8 mouse cellular contexts compared by ENCODE assay signal in the genomic region with DNA sequence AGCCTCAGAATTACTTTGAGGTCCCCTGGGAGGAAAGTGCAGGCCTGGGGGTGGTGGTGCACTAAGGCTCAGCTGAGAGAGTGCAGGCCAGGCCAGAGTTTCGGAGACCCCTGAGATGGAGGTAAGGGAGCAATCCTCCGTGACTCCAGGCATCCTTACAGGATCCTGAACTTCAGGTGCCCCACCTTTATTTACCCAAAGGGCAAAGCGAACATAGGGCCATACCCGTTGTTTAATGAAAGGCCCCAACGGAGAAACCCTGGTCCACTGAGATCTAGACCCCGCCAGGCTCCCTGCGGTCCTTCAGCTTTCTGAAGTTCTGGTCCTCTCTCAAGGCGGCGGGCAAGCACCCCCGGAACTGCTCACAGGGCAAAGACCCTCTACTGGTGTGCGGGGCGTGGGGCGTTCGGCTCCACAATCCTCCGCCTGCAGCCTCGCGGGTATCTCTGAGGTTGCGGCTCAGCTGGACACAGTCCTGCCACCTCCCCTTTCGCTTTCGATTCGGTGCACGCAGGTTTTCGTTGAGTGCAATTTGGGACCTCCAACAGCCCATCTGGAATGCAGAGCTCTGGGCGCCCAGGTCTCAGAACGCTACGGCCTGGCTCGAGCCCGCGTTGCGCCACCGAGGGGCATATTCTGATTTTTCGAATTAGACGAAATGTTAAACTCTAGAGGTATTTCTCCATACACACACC. TPM values are rescaled to one million over a fixed set of nuclear protein-coding genes. Genes with fewer than 3 reads are reported as not detected.
DNase-seq lines count a peak whose midpoint lies in the region; ATAC-seq and TF ChIP-seq lines count a peak whose summit lies in the region.

No protein-coding gene starts in this region.

- no peak for ATAC-seq in limb, embryonic 14.5 days (ENCODE audit: low FRiP score, low read depth)
- ATAC-seq in midbrain, postnatal 0 days (ENCODE audit: low FRiP score) = no peak
- ATAC-seq in monocyte, adult 5-6 weeks (replicated peaks; ENCODE audit: insufficient number of reproducible peaks, low FRiP score, low TSS enrichment, poor library complexity, severe bottlenecking) = no peak

- H3K4me2 ChIP-seq in limb, embryonic 14.5 days (replicated peaks; ENCODE audit: low read depth, low read length, severe bottlenecking) = peak overlapping the region; percentile 34
- H3K4me2 ChIP-seq in midbrain, postnatal 0 days (ENCODE audit: low read depth, low read length, poor library complexity, severe bottlenecking) = peak overlapping the region; percentile 24; the same call in 1 of the 2 replicates

- WGBS in limb, embryonic 14.5 days = 10% methylated on average over 29 of the region's 33 CpGs
- WGBS in midbrain, postnatal 0 days = 2% methylated on average over 33 of the region's 33 CpGs

- intact Hi-C loops in heart, postnatal 10 days (cut with DNase I) = no loop called here
- intact Hi-C loops in left cerebral cortex, postnatal 14 days (cut with DNase I) = no loop called here

- H3K4me1 ChIP-seq in limb, embryonic 14.5 days (ENCODE audit: control insufficient read depth, insufficient read depth, low read length) = peaks cover 16% of the 10 kb centered on the region
- peaks cover 11% of the 10 kb centered on the region for H3K4me1 ChIP-seq in midbrain, postnatal 0 days (ENCODE audit: insufficient read depth, low read length)

- peak overlapping the region; percentile 27 for H3K4me3 ChIP-seq in limb, embryonic 14.5 days (replicated peaks; ENCODE audit: low read length)
- peak overlapping the region; percentile 9; the same call in 1 of the 2 replicates for H3K4me3 ChIP-seq in midbrain, postnatal 0 days (ENCODE audit: low read depth, low read length)

- H3K27ac ChIP-seq in limb, embryonic 14.5 days (replicated peaks; ENCODE audit: low read depth, low read length) = no peak overlapping the region
- H3K27ac ChIP-seq in midbrain, postnatal 0 days (ENCODE audit: low read depth, low read length) = no peak overlapping the region

- no peak for TF ChIP-seq POLR2A in limb, embryonic 14.5 days (IDR thresholded peaks at IDR 0.05; ENCODE audit: borderline replicate concordance, extremely low read depth, insufficient read depth, insufficient read length)

- H3K9me3 ChIP-seq in limb, embryonic 14.5 days (ENCODE audit: control insufficient read depth, low read length) = no peaks in the 10 kb centered on the region
- H3K9me3 ChIP-seq in midbrain, postnatal 0 days (ENCODE audit: low read length) = no peaks in the 10 kb centered on the region

- H3K9ac ChIP-seq in limb, embryonic 14.5 days (ENCODE audit: low read depth, low read length, severe bottlenecking) = 0 out of 2 replicates have a peak overlapping the region, but pooled peaks have one; percentile 16
- H3K9ac ChIP-seq in midbrain, postnatal 0 days (replicated peaks; ENCODE audit: low read length, poor library complexity, severe bottlenecking) = no peak overlapping the region

- H3K36me3 ChIP-seq in limb, embryonic 14.5 days (ENCODE audit: control insufficient read depth, insufficient read depth, low read length) = no peaks in the 10 kb centered on the region
- H3K36me3 ChIP-seq in midbrain, postnatal 0 days (ENCODE audit: insufficient read depth, low read length) = no peaks in the 10 kb centered on the region

- no peak for TF ChIP-seq CTCF in midbrain, postnatal 0 days (IDR thresholded peaks at IDR 0.05)

- peaks cover 89% of the 10 kb centered on the region for H3K27me3 ChIP-seq in limb, embryonic 14.5 days (ENCODE audit: control insufficient read depth, insufficient read depth, low read length)
- H3K27me3 ChIP-seq in midbrain, postnatal 0 days (ENCODE audit: insufficient read depth, low read length) = peaks cover 71% of the 10 kb centered on the region

- peak; percentile 19 for DNase-seq in thymus, postnatal 4 days
- no peak for DNase-seq in thymus, postnatal 0 days (ENCODE audit: low spot score)
- DNase-seq in heart, postnatal 10 days = peak; percentile 35 to 55
- DNase-seq in limb, embryonic 14.5 days (ENCODE audit: low spot score) = no peak
- DNase-seq in midbrain, postnatal 0 days (ENCODE audit: low spot score) = no peak
- DNase-seq in testis, postnatal 14 days (ENCODE audit: low spot score) = no peak
- no peak for DNase-seq in left cerebral cortex, postnatal 14 days (ENCODE audit: low spot score in 2 of 2)

RNA-seq across cellular contexts. Expression of a gene that starts 3.6 kb away (rescaled TPM):
- polyA plus RNA-seq in thymus, postnatal 0 days (2015; fragmentation: Nextera tagmentation; extraction: Ambion mirVana) = 0.06 and 0.07 TPM in 2 replicates
- total RNA-seq in heart, postnatal 10 days (2021) = under 1 TPM; 0.10 to 0.12 TPM
- 5.8 and 6.0 TPM in 2 replicates for polyA plus RNA-seq in limb, embryonic 14.5 days (2012; rRNA removed)
- 2.6 and 3.0 TPM in 2 replicates for polyA plus RNA-seq in limb, embryonic 14.5 days (2014; fragmentation: Nextera tagmentation; extraction: Ambion mirVana)
- 3.4 and 3.5 TPM in 2 replicates for total RNA-seq in midbrain, postnatal 0 days (2014; rRNA removed)
- polyA plus RNA-seq in midbrain, postnatal 0 days (2015; fragmentation: Nextera tagmentation; extraction: Ambion mirVana) = 0.48 TPM in 2 replicates
- total RNA-seq in monocyte, adult 5-6 weeks (2017) = not detected in 3 replicates
- total RNA-seq in left cerebral cortex, postnatal 14 days (2021) = 1 to 10 TPM; 1.1 to 1.3 TPM

Comparison
In these comparisons a context has a peak if more than half of its experiments do, and no peak if none do; other contexts are left out.
1. DNase-seq: peak in thymus, postnatal 4 days (single experiment) and heart, postnatal 10 days (2 of 2); none in thymus, postnatal 0 days (single experiment), limb, embryonic 14.5 days (single experiment), midbrain, postnatal 0 days (single experiment), testis, postnatal 14 days (single experiment) and left cerebral cortex, postnatal 14 days (0 of 2).